Mouse (Mus musculus): Measurements from ENCODE around the gene Cryaa.

DNA sequence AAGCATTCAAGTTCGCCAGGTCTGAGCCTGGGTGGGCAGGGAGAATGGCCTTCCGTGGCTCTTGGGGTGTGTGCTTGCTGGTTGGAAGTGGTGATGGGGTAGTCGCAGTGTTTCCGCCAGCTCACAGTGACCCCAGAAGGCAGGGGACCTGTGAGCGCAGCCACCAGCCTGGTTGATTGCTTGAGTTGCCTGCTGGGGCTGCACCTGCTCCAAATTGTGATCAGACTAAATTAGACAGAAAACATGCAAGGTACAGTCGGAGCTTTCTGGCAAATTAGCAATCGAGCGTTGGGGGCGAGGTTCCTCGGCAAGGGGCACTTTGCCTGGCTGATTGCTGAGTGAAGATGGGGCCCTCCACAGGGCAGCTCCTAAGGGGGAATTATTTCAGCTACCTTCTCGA lies 20.7 kb downstream of the Cryaa start:
- TF ChIP-seq CTCF (IDR thresholded peaks at IDR 0.05; ENCODE audit: borderline replicate concordance, control insufficient read depth, extremely low read depth, insufficient read depth, low read length, poor library complexity) (no peak), POLR2A (IDR thresholded peaks at IDR 0.05; ENCODE audit: control insufficient read depth, extremely low read depth, insufficient read depth, low read length, poor library complexity) (no peak)

Data from thymus, adult 2 months (tissue).